Mouse (Mus musculus): ENCODE data around the gene Smok2b. TPM values are rescaled to one million over a fixed set of nuclear protein-coding genes. Genes with fewer than 3 reads are reported as not detected.
"Not testable (repeated sequence)": the region's sequence is repeated elsewhere in the genome, so short reads cannot be mapped to it uniquely, and the experiment has no call there.

Gene Smok2b
- total RNA-seq, 2 experiments from 2014 or later: 1.4 TPM; not detected in 1

DNA sequence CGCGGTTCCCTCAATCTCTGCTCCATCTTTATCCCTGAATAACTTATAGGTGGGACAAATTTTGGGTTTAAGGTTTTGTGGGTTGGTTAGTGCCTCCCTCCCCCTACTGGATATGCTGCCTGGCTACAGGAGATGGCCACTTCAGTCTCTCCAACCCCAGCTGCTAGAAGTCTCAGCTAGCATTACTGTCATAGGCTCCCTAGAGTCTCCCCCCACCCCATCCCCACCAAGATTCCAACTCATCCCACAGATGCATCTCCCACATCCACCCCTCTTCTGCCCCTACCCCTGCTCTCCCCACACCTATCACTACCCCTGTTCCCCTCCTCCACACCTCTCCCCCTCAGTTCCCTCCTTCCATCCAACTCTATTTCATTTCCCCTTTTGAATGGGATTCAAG, 8.1 kb upstream of the Smok2b start:
- not testable (repeated sequence) for ATAC-seq (replicated peaks; ENCODE audit: low FRiP score, poor library complexity, severe bottlenecking)

DNA sequence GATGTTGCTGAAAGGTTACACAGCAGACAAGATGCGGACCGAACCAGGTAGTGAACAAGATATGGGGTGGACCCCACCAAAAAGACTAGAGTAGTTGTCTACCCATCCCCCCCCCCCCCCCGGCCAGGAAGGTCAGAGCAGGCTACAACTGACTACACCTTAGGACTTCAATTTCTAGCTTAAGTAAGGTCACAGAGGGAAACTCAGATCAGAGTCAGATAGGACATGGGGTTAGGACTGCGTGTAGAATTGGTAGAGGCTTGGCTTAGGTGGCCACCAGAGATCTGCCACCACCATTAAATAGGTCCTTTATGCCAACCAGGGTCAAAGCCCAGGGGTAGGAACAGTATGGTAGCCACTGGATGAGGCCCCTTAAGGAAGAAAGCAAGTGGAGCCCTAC, 9.4 kb downstream of the Smok2b start:
- not testable (repeated sequence) for ATAC-seq (replicated peaks; ENCODE audit: low FRiP score, poor library complexity, severe bottlenecking)

GRCm38 (mm10) chr17:13240807-13241727, 11.0 kb downstream of the Smok2b start:
- ATAC-seq (replicated peaks; ENCODE audit: low FRiP score, poor library complexity, severe bottlenecking): not testable (repeated sequence)

GRCm38 (mm10) chr17:13254786-13255185, 24.7 kb downstream of the Smok2b start:
- not testable (repeated sequence) for ATAC-seq (replicated peaks; ENCODE audit: low FRiP score, poor library complexity, severe bottlenecking)

Other genes with a start within 250 kb of the Smok2b start
- 36.1 and 36.2 TPM in 2 replicates for gene Wtap, start 236.1 kb upstream of the Smok2b start, total RNA-seq (2015; ENCODE audit: low replicate concordance)
- gene Wtap, start 236.1 kb upstream of the Smok2b start, total RNA-seq (2017; ENCODE audit: low replicate concordance): 37.9 and 68.2 TPM in 2 replicates
- gene Sod2, start 223.4 kb upstream of the Smok2b start, total RNA-seq (2015; ENCODE audit: low replicate concordance): 22.2 and 45.7 TPM in 2 replicates
- gene Sod2, start 223.4 kb upstream of the Smok2b start, total RNA-seq (2017; ENCODE audit: low replicate concordance): 8.3 and 21.9 TPM in 2 replicates
- 1.0 TPM in 1 of 2 replicates, not detected in the other for gene Gpr31b, start 178.0 kb upstream of the Smok2b start, total RNA-seq (2015; ENCODE audit: low replicate concordance)
- gene Gpr31b, start 178.0 kb upstream of the Smok2b start, total RNA-seq (2017; ENCODE audit: low replicate concordance): not detected in 2 replicates
- gene Tcp10b, start 169.2 kb upstream of the Smok2b start, total RNA-seq (2015; ENCODE audit: low replicate concordance): not detected in 2 replicates
- gene Tcp10b, start 169.2 kb upstream of the Smok2b start, total RNA-seq (2017; ENCODE audit: low replicate concordance): 0.14 and 1.6 TPM in 2 replicates
- gene Unc93a, start 98.4 kb upstream of the Smok2b start, total RNA-seq (2015; ENCODE audit: low replicate concordance): not detected in 2 replicates
- gene Unc93a, start 98.4 kb upstream of the Smok2b start, total RNA-seq (2017; ENCODE audit: low replicate concordance): not detected in 2 replicates
- gene Smok2a, start 9.1 kb upstream of the Smok2b start, total RNA-seq (2015; ENCODE audit: low replicate concordance): not detected in 2 replicates
- not detected in 2 replicates for gene Smok2a, start 9.1 kb upstream of the Smok2b start, total RNA-seq (2017; ENCODE audit: low replicate concordance)
- not detected in 2 replicates for gene Tcp10c, start 124.3 kb downstream of the Smok2b start, total RNA-seq (2015; ENCODE audit: low replicate concordance)
- not detected in 2 replicates for gene Tcp10c, start 124.3 kb downstream of the Smok2b start, total RNA-seq (2017; ENCODE audit: low replicate concordance)

Measured in erythroblast, adult 5-6 weeks (primary cell).